Comparison of ENCODE assay signal across 7 mouse cellular contexts in the genomic region with DNA sequence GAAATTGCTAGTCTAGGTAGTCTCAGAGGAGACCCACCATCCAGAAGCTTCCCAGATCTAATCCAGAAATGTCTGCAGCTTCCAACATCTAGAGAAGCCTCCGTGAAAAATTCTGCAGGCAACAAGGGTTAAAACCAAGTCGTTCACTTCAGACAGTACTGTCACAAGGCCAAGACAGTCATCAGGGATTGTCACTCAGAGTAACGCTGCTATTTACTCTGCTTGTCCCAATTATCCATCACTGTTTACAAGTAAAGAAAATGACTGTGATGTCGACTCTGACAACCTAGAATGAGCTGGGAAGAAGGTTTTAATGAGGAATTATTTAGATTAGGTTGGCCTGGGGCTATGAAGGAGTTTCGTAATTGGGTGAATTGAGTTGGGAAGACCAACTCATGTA.
DNase-seq lines count a peak whose midpoint lies in the region; ATAC-seq and TF ChIP-seq lines count a peak whose summit lies in the region.

No protein-coding gene starts in this region.

- no peak overlapping the region for H3K9ac ChIP-seq in forebrain, embryonic 12.5 days
- H3K9ac ChIP-seq in limb, embryonic 14.5 days (ENCODE audit: low read depth, low read length, severe bottlenecking) = no peak overlapping the region

- H3K4me3 ChIP-seq in layer of hippocampus, adult 2 months = peak overlapping the region; percentile 38; the same call in 1 of the 2 replicates
- peak overlapping the region; percentile 46; the same call in 1 of the 2 replicates for H3K4me3 ChIP-seq in embryonic facial prominence, embryonic 10.5 days
- H3K4me3 ChIP-seq in forebrain, embryonic 12.5 days (replicated peaks) = no peak overlapping the region
- no peak overlapping the region for H3K4me3 ChIP-seq in limb, embryonic 14.5 days (replicated peaks; ENCODE audit: low read length)

- 0 out of 2 replicates have a peak, but pooled peaks have one; percentile 12 for ATAC-seq in forebrain, embryonic 12.5 days (ENCODE audit: low FRiP score)
- no peak for ATAC-seq in limb, embryonic 14.5 days (ENCODE audit: low FRiP score, low read depth)
- no peak for ATAC-seq in cerebellum, adult (ENCODE audit: insufficient number of reproducible peaks, low FRiP score, low TSS enrichment)

- no peaks in the 10 kb centered on the region for H3K4me1 ChIP-seq in embryonic facial prominence, embryonic 10.5 days
- H3K4me1 ChIP-seq in forebrain, embryonic 12.5 days = no peaks in the 10 kb centered on the region
- H3K4me1 ChIP-seq in limb, embryonic 14.5 days (ENCODE audit: control insufficient read depth, insufficient read depth, low read length) = no peaks in the 10 kb centered on the region

- TF ChIP-seq POLR2A in limb, embryonic 14.5 days (IDR thresholded peaks at IDR 0.05; ENCODE audit: borderline replicate concordance, extremely low read depth, insufficient read depth, insufficient read length) = no peak

- peak overlapping the region; percentile 83 for H3K27ac ChIP-seq in layer of hippocampus, adult 2 months
- no peak overlapping the region for H3K27ac ChIP-seq in embryonic facial prominence, embryonic 10.5 days (replicated peaks)
- H3K27ac ChIP-seq in forebrain, embryonic 12.5 days = no peak overlapping the region
- H3K27ac ChIP-seq in limb, embryonic 14.5 days (replicated peaks; ENCODE audit: low read depth, low read length) = no peak overlapping the region

- no peaks in the 10 kb centered on the region for H3K9me3 ChIP-seq in embryonic facial prominence, embryonic 10.5 days
- no peaks in the 10 kb centered on the region for H3K9me3 ChIP-seq in forebrain, embryonic 12.5 days
- H3K9me3 ChIP-seq in limb, embryonic 14.5 days (ENCODE audit: control insufficient read depth, low read length) = no peaks in the 10 kb centered on the region

- H3K36me3 ChIP-seq in embryonic facial prominence, embryonic 10.5 days (replicated peaks) = no peaks in the 10 kb centered on the region
- no peaks in the 10 kb centered on the region for H3K36me3 ChIP-seq in forebrain, embryonic 12.5 days (replicated peaks)
- H3K36me3 ChIP-seq in limb, embryonic 14.5 days (ENCODE audit: control insufficient read depth, insufficient read depth, low read length) = no peaks in the 10 kb centered on the region

- 0 out of 2 replicates have a peak, but pooled peaks cover 3% of the 10 kb centered on the region for H3K27me3 ChIP-seq in embryonic facial prominence, embryonic 10.5 days (replicated peaks; ENCODE audit: low read depth, poor library complexity, severe bottlenecking)
- H3K27me3 ChIP-seq in forebrain, embryonic 12.5 days = no peaks in the 10 kb centered on the region
- no peaks in the 10 kb centered on the region for H3K27me3 ChIP-seq in limb, embryonic 14.5 days (ENCODE audit: control insufficient read depth, insufficient read depth, low read length)

- TF ChIP-seq CTCF in layer of hippocampus, adult 2 months (conservative IDR thresholded peaks at IDR 0.05) = no peak

- 63% methylated on average over 5 of the region's 5 CpGs for WGBS in embryonic facial prominence, embryonic 10.5 days
- WGBS in forebrain, embryonic 12.5 days = 54% methylated on average over 5 of the region's 5 CpGs
- WGBS in limb, embryonic 14.5 days = 46% methylated on average over 5 of the region's 5 CpGs

- no peak for DNase-seq in layer of hippocampus, adult 2 months (ENCODE audit: low spot score in 2 of 2)
- DNase-seq in layer of hippocampus, adult 18-20 months (ENCODE audit: low spot score in 2 of 2) = no peak
- DNase-seq in embryonic facial prominence, embryonic 10.5 days (ENCODE audit: low spot score) = no peak
- DNase-seq in limb, embryonic 14.5 days (ENCODE audit: low spot score) = no peak
- DNase-seq in retina, embryonic 14.5 days (ENCODE audit: low spot score) = no peak

- peak overlapping the region; percentile 45; the same call in 1 of the 2 replicates for H3K4me2 ChIP-seq in forebrain, embryonic 12.5 days
- H3K4me2 ChIP-seq in limb, embryonic 14.5 days (replicated peaks; ENCODE audit: low read depth, low read length, severe bottlenecking) = peak overlapping the region; percentile 35; the same call in 1 of the 2 replicates

Comparison
In these comparisons a context has a peak if more than half of its experiments do, and no peak if none do; other contexts are left out.
1. H3K4me3 ChIP-seq: peak in layer of hippocampus, adult 2 months (single experiment) and embryonic facial prominence, embryonic 10.5 days (single experiment); none in forebrain, embryonic 12.5 days (single experiment) and limb, embryonic 14.5 days (single experiment).